Mouse (Mus musculus) neural tube, embryonic 14.5 days (tissue): ENCODE data around the gene Pygo1. TPM values are rescaled to one million over a fixed set of nuclear protein-coding genes. Genes with fewer than 3 reads are reported as not detected.

ENCODE experiments used
- ATAC-seq: fragments of 200-750 bp; cut with Nextera tagmentation; 2 replicates; pipeline ENCODE4 v1.8.0; 2017; ENCODE audit warnings: low read depth, mild to moderate bottlenecking, moderate TSS enrichment, moderate library complexity
- H3K27ac ChIP-seq: fragments of 300-500 bp; sonication (generic); 2 replicates; pipeline ENCODE4 v1.5.1; 2014; ENCODE audit warnings: low read depth, mild to moderate bottlenecking, control low read depth, low read length, moderate library complexity, mixed read lengths
- H3K27me3 ChIP-seq: fragments of 300-500 bp; sonication (generic); 2 replicates; pipeline ENCODE4 v1.6.1; 2014; ENCODE audit warnings: low read length; ENCODE audit not compliant: control insufficient read depth, insufficient read depth
- H3K36me3 ChIP-seq: fragments of 300-500 bp; sonication (generic); 2 replicates; pipeline ENCODE4 v1.6.1; 2014; ENCODE audit warnings: low read length, mixed read lengths; ENCODE audit not compliant: control insufficient read depth, insufficient read depth
- H3K4me1 ChIP-seq: fragments of 300-500 bp; sonication (generic); 2 replicates; pipeline ENCODE4 v1.6.1; 2014; ENCODE audit warnings: low read length; ENCODE audit not compliant: control insufficient read depth, insufficient read depth
- H3K4me2 ChIP-seq: fragments of 300-500 bp; sonication (generic); 2 replicates; pipeline ENCODE4 v1.6.1; 2014; ENCODE audit warnings: mild to moderate bottlenecking, low read depth, low read length, control low read depth
- H3K4me3 ChIP-seq: fragments of 300-500 bp; sonication (generic); 2 replicates; pipeline ENCODE4 v1.5.1; 2014; ENCODE audit warnings: low read depth, low read length, control low read depth, mixed read lengths
- H3K9ac ChIP-seq: fragments of 300-500 bp; sonication (generic); replicated peaks from 2 replicates; pipeline ENCODE4 v1.6.1; 2014; ENCODE audit warnings: low read depth, mild to moderate bottlenecking, control low read depth, low read length, mixed read lengths
- H3K9me3 ChIP-seq: fragments of 300-500 bp; sonication (generic); 2 replicates; pipeline ENCODE4 v1.6.1; 2016; ENCODE audit warnings: low read length; ENCODE audit not compliant: control insufficient read depth
- WGBS: fragments of 180-500 bp; shearing (Covaris S2); extraction: QIAGEN DNeasy Blood & Tissue Kit; methylation state at CpG from one replicate; pipeline ENCODE4 v1.1.7; 2014; 5-methylcytosine and 5-hydroxymethylcytosine counted together
- polyA plus RNA-seq: library from polyadenylated mRNA; unstranded; fragments of >200 nt; fragmentation: Nextera tagmentation; extraction: Ambion mirVana; gene quantifications from 2 replicates; pipeline ENCODE4 v1.2.1, GENCODE M21; 2014

Gene Pygo1
- polyA plus RNA-seq, 1 experiment from 2014 or later, result 19.7 TPM

DNA sequence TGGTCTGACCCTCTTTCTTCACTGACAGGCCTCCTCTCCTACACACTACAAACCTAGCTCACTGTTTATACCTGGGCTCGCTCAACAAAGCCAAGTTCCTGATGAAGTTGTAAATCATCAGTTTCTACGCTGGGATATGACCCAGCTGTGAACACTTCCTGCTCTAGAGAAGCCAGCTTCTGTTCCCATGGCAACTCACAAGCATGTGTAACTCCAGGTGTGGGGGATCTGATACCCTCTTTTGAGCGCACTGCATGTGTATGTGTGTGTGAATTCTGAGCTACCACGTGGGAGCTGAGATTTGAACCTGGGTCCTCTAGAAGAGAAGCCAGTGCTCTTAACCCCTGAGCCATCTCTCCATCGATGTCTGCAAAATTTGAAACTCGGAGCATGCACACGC lies 24.1 kb downstream of the Pygo1 start:
- Histone ChIP-seq H3K27ac (no peak overlapping the region), H3K9ac (no peak overlapping the region), H3K27me3 (no peaks in the 10 kb centered on the region), H3K9me3 (no peaks in the 10 kb centered on the region), H3K4me2 (no peak overlapping the region), H3K36me3 (peaks cover 10% of the 10 kb centered on the region; the same call in 1 of the 2 replicates), H3K4me3 (no peak overlapping the region), H3K4me1 (no peaks in the 10 kb centered on the region)
- no peak for ATAC-seq
- WGBS, result 75% methylated on average over 7 of the region's 7 CpGs

DNA sequence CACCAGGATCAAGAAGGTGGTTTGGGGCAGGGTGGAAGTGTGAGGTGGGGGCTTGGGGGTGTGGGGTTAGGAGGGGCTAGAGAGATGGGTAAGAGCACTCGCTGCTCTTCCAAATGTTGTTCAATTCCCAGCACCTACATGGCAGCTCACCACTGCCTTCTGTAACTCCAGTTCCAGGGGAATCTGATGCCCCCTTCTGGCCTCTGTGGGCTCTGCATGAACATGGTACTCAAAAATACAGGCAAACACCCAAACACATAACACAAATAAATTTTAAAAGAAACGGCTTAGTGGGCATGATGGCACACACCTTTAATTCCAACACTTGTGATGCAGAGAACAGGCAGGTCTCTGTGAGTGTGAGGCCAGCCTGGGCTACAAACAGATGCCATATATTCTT lies 29.3 kb downstream of the Pygo1 start:
- ATAC-seq, result no peak
- no peaks in the 10 kb centered on the region for H3K9me3 ChIP-seq
- H3K27ac ChIP-seq, result no peak overlapping the region
- no peaks in the 10 kb centered on the region for H3K27me3 ChIP-seq
- WGBS, result 50% methylated on average over 2 of the region's 2 CpGs
- H3K36me3 ChIP-seq, result no peaks in the 10 kb centered on the region
- H3K4me1 ChIP-seq, result peaks cover 6% of the 10 kb centered on the region; the same call in 1 of the 2 replicates
- no peak overlapping the region for H3K4me3 ChIP-seq
- no peak overlapping the region for H3K4me2 ChIP-seq
- H3K9ac ChIP-seq, result no peak overlapping the region

DNA sequence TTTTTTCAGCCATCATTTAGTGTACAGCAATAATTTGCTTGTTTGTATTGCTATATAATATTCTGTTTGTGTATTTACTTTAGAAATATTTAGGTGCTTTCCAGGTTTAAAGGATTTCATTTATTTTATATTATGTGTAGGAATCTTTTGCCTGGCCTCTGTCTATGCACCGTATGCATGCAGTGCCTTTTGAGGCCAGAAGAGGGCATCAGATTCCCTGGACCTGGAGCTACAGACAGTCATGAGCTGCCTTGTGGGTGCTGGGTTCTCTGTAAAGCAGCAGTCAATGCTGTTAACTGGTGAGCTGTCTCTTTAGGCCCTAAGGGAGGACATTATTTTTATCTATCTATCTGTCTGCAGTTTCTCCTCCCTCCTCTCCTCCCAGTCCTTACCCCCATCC lies 30.1 kb downstream of the Pygo1 start:
- Histone ChIP-seq H3K27me3 (no peaks in the 10 kb centered on the region), H3K4me1 (peaks cover 6% of the 10 kb centered on the region; the same call in 1 of the 2 replicates), H3K9ac (no peak overlapping the region), H3K4me3 (no peak overlapping the region), H3K27ac (no peak overlapping the region), H3K36me3 (no peaks in the 10 kb centered on the region), H3K9me3 (no peaks in the 10 kb centered on the region), H3K4me2 (no peak overlapping the region)
- no peak for ATAC-seq
- WGBS, result 10% methylated on average over 1 of the region's 1 CpGs

DNA sequence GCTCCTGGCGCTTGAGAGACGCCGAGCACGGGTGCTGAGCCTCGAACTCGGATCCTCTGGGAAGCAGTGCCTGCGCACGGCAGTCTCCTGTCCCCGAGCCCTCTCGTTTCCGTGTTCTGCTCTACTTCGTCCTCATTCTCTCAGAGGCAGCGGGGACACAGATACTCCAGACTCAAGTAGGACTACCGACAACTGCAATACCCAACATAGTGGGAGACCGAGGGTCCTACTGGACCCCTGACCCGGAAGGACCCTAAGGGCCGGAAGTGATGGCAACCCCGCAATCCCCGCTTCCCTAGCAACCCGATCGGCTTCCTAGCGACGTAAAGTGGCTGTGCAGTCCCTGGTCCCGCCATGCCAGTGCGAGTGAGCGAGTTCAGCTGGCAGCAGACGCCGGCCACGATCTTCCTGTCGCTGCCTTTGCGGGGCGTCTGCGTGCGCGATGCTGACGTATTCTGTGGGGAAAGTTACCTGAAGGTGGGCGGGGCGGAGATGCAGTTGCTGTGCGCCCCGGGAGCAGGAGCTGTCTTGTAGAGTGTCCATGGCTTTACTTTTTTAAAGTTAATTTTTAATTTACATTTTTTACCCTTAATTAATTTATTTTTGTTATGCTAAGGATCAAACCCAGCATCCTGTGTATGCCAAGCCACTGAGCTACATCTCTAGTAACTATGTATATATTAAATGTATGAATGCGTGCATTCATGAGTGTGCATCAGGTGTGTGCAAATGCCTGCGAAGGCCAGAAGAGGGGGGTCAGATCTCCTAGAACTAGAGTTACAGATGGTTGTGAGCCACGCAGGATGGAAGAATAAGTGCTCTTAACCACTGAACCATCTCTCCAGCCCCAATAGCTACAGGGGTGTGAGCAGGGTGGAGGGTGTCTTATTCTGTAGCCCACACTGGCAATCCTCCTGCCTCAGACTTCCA lies 33.3 kb downstream of the Pygo1 start, which contains the start of the genes Dyx1c1 and Gm44503:
Dyx1c1 (plus strand) TSS at position 265 of the 930 bp plus-strand sequence.
Gm44503 (plus strand) TSS at position 332 of the 930 bp plus-strand sequence.
- WGBS, result 2% methylated on average over 43 of the region's 43 CpGs
- H3K4me1 ChIP-seq, result peaks cover 6% of the 10 kb centered on the region; the same call in 1 of the 2 replicates
- ATAC-seq, result peak; percentile 97

DNA sequence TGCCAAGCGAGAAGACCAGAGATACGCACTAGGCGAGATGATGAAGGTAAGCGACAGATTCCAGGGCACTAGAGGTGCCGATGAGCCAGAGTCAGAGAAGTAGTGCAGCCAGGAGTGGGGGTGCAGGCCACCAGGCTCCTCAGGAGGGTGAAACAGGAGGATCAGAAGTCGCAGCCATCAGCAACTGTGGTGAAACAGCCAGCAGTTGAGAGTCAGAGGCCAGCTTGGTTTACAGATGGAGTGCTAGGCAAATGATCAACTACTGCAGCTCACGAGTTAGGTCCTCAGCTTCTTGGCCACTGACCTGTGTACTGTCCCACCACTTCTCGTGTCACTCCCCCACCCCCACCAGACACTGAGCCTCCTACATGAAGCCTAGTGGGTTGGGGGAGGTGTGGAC lies 35.9 kb downstream of the Pygo1 start:
- no peak overlapping the region for H3K9ac ChIP-seq
- no peak overlapping the region for H3K4me2 ChIP-seq
- no peaks in the 10 kb centered on the region for H3K27me3 ChIP-seq
- H3K9me3 ChIP-seq, result no peaks in the 10 kb centered on the region
- H3K36me3 ChIP-seq, result no peaks in the 10 kb centered on the region
- H3K4me3 ChIP-seq, result no peak overlapping the region
- peaks cover 6% of the 10 kb centered on the region; the same call in 1 of the 2 replicates for H3K4me1 ChIP-seq
- H3K27ac ChIP-seq, result no peak overlapping the region
- ATAC-seq, result no peak
- WGBS, result 77% methylated on average over 8 of the region's 8 CpGs

More for the DNA sequence above, 33.3 kb downstream of the Pygo1 start, which contains the start of the genes Dyx1c1 and Gm44503:
- Histone ChIP-seq H3K4me2 (peak within 1 kb of the TSS; percentile 66), H3K36me3 (no peaks in the 10 kb centered on the region), H3K27ac (peak within 1 kb of the TSS; percentile 7; the same call in 1 of the 2 replicates), H3K9ac (peak within 1 kb of the TSS; percentile 56), H3K9me3 (no peaks in the 10 kb centered on the region), H3K27me3 (no peaks in the 10 kb centered on the region), H3K4me3 (peak within 1 kb of the TSS; percentile 53)

DNA sequence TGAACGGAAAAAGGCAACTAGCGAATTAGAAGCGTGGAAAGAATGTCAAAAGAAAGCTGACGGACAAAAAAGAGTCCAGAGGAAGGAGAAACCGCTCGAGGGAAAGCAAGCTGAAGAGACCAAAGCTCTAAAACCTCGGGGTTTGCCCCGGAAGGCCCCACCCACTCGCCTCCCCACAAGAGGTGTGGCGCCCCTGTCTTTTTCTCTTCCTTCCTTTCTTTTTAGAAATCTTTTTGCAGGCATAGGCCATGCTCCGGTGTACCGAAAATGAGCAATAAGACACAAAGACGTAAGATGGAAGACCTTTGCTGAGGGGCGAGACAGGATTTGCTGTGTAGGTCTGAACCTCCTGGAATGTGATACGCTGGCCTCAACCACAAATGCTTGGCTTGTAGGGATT lies 36.5 kb downstream of the Pygo1 start:
- Histone ChIP-seq H3K4me1 (peaks cover 6% of the 10 kb centered on the region; the same call in 1 of the 2 replicates), H3K27ac (no peak overlapping the region), H3K9ac (no peak overlapping the region), H3K4me2 (no peak overlapping the region), H3K4me3 (no peak overlapping the region), H3K27me3 (no peaks in the 10 kb centered on the region), H3K36me3 (no peaks in the 10 kb centered on the region), H3K9me3 (no peaks in the 10 kb centered on the region)
- WGBS, result 80% methylated on average over 15 of the region's 15 CpGs
- no peak for ATAC-seq

DNA sequence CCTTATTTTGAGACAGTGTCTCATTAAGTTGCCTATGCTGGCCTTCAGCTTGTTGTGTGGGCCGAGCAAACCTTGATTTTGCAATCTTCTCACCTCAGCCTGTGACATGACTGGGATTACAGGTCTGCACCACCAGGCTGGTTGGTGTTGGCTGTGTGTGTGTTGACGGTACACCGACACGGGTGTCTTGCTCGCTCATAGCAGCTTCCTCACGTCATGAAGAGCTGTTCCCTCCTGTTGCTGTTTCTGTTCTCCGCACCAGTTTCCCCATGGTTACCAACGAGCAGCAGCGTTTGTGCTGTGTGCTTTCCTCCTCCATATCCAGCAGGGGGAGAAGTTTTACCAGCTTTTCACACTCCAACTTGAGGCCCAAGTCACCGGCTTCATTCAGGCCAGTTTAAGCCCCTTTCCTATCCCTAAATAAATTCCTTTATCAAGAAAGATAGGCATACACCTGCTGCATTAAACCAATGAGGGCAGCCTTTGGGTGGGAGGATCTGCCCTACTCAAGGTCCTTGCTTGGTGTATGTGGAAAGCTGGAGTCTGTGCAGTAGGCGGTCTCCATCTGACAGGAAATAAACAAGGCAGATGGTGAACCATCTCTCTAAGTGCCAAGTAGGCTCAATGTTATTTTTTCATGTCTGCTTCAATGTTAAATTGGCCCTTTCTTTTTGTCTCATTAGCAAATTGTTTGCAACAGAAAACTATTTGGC lies 43.1 kb downstream of the Pygo1 start:
- H3K4me1 ChIP-seq, result no peaks in the 10 kb centered on the region
- WGBS, result 39% methylated on average over 11 of the region's 11 CpGs
- peak; percentile 70; the same call in 1 of the 2 replicates for ATAC-seq
- no peaks in the 10 kb centered on the region for H3K36me3 ChIP-seq
- no peak overlapping the region for H3K9ac ChIP-seq
- H3K27ac ChIP-seq, result no peak overlapping the region
- no peak overlapping the region for H3K4me2 ChIP-seq
- no peaks in the 10 kb centered on the region for H3K27me3 ChIP-seq
- no peak overlapping the region for H3K4me3 ChIP-seq
- no peaks in the 10 kb centered on the region for H3K9me3 ChIP-seq

DNA sequence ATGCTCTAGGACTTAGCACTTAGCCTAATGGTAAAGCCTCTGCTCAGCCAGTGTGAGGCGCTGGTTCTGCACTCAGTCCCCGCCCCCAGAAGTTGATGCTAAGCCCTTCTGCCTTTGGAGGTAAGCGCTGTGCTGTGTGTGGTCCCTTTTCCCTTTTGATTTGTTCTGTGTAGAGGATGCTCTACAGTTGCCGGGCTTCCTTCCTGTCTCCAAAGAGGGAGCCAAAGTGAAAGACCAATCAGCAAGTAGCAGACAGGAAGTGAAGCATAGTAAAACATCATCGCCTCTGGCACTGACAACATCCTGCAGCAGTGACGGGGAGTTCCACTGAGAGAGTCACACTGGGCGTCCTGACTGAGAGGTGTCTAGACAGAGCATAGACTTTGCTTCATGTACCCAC lies 44.4 kb downstream of the Pygo1 start:
- Histone ChIP-seq H3K36me3 (no peaks in the 10 kb centered on the region), H3K4me2 (no peak overlapping the region), H3K4me3 (no peak overlapping the region), H3K4me1 (no peaks in the 10 kb centered on the region), H3K9ac (no peak overlapping the region), H3K9me3 (no peaks in the 10 kb centered on the region), H3K27ac (no peak overlapping the region), H3K27me3 (no peaks in the 10 kb centered on the region)
- 0 out of 2 replicates have a peak, but pooled peaks have one; percentile 21 for ATAC-seq
- WGBS, result 78% methylated on average over 7 of the region's 7 CpGs
